16 mouse cellular contexts compared by ENCODE assay signal in the genomic region with DNA sequence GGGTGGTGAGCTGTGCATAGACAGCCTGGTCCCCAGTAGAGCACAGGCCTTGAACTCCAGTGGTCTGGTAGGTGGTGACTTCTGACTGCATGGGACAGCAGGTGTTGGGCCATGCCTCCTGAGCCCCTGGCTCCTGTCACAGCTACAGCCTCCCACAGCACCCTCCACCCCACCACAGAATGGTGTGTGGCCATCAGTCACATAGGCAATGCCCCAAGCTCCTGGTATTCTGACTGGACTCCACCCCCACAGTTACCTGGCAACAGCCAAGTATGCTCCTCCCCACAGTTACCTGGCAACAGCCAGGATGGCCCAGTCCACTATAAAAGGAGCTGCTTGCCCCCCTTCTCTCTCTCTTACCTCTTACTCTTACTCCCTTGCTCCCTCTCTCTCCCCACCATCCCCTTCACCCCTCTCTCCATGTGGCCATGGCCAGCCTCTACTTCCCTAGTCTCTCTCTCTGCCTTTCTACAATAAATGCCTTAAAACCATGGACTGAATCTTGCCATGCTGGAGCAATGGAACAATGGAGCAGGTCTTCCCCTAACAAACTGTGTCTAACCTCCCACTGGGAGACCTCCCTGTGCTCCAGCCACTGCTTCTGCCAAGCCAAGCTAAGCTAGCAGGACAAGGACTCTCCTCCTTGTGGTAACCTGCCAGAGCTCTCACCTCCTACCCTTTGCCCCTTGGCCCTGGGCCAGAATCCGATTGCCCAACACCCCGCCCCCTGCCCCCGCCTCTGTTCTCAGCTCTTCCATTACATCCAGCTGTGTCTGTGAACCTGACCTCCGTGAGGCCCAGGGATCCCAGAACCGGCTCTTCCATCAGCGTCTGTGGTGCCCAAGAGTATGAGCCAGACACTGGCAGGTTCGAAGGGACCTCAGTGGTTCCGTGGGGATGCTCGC. TPM values are rescaled to one million over a fixed set of nuclear protein-coding genes. Genes with fewer than 3 reads are reported as not detected.
DNase-seq lines count a peak whose midpoint lies in the region; ATAC-seq and TF ChIP-seq lines count a peak whose summit lies in the region.
"Had no signal": no experiment of that assay in that cellular context is flagged by ENCODE, and none has a peak within 500 bp of the region (broad histone marks: within the 10 kb centered on the region; RNA-seq: fewer than 3 reads in every experiment).

No protein-coding gene starts in this region.

- DNase-seq in layer of hippocampus, adult 2 months (ENCODE audit: low spot score in 2 of 2), result no peak
- DNase-seq in layer of hippocampus, adult 9-10 months (ENCODE audit: low spot score), result no peak
- DNase-seq in hindbrain, embryonic 14.5 days (ENCODE audit: low spot score), result no peak
- DNase-seq in kidney, adult 8-10 months, result peak; percentile 17 to 22
- peak; percentile 65 for DNase-seq in liver, postnatal 0 days
- no peak for DNase-seq in B cell, adult 2 months
- DNase-seq in spleen, adult 18-20 months, result no peak
- no peak for DNase-seq in gastrocnemius, postnatal 4 days (ENCODE audit: low spot score in 2 of 2)
- DNase-seq: adrenal gland, adult 8-10 months; cerebellum, adult 18-20 months had no signal

- no peak overlapping the region for H3K4me3 ChIP-seq in layer of hippocampus, adult 2 months
- no peak overlapping the region for H3K4me3 ChIP-seq in hindbrain, embryonic 14.5 days (replicated peaks; ENCODE audit: low read length)
- H3K4me3 ChIP-seq in liver, postnatal 0 days (ENCODE audit: low read depth, low read length), result no peak overlapping the region
- H3K4me3 ChIP-seq: embryonic facial prominence, embryonic 13.5 days; left cerebral cortex, adult 2 months had no signal

- no peaks in the 10 kb centered on the region for H3K9me3 ChIP-seq in hindbrain, embryonic 14.5 days (ENCODE audit: control insufficient read depth, low read length)
- H3K9me3 ChIP-seq in liver, postnatal 0 days (ENCODE audit: low read length), result no peaks in the 10 kb centered on the region
- H3K9me3 ChIP-seq: embryonic facial prominence, embryonic 13.5 days had no signal

- H3K9ac ChIP-seq in hindbrain, embryonic 14.5 days, result no peak overlapping the region
- H3K9ac ChIP-seq in liver, postnatal 0 days (replicated peaks), result no peak overlapping the region
- H3K9ac ChIP-seq: embryonic facial prominence, embryonic 13.5 days had no signal

- 0 out of 2 replicates have a peak overlapping the region, but pooled peaks have one; percentile 57 for H3K27ac ChIP-seq in layer of hippocampus, adult 2 months
- H3K27ac ChIP-seq in hindbrain, embryonic 14.5 days, result no peak overlapping the region
- H3K27ac ChIP-seq in liver, postnatal 0 days (ENCODE audit: low read depth), result no peak overlapping the region
- H3K27ac ChIP-seq: embryonic facial prominence, embryonic 13.5 days; left cerebral cortex, adult 2 months had no signal

- WGBS in hindbrain, embryonic 14.5 days, result 67% methylated on average over 9 of the region's 9 CpGs
- WGBS in liver, postnatal 0 days (ENCODE audit: insufficient replicate concordance), result 47% methylated on average over 9 of the region's 9 CpGs

- no peaks in the 10 kb centered on the region for H3K4me1 ChIP-seq in hindbrain, embryonic 14.5 days (replicated peaks; ENCODE audit: control insufficient read depth, insufficient read depth, low read length)
- H3K4me1 ChIP-seq in liver, postnatal 0 days (ENCODE audit: insufficient read depth), result no peaks in the 10 kb centered on the region
- H3K4me1 ChIP-seq: embryonic facial prominence, embryonic 13.5 days had no signal

- TF ChIP-seq CTCF in layer of hippocampus, adult 2 months (conservative IDR thresholded peaks at IDR 0.05), result no peak
- TF ChIP-seq CTCF in liver, postnatal 0 days (IDR thresholded peaks at IDR 0.05; ENCODE audit: low read depth), result no peak

- TF ChIP-seq EP300 in liver, postnatal 0 days (IDR thresholded peaks at IDR 0.05; ENCODE audit: low read depth), result no peak

- H3K36me3 ChIP-seq in hindbrain, embryonic 14.5 days (replicated peaks; ENCODE audit: control insufficient read depth, insufficient read depth), result no peaks in the 10 kb centered on the region
- no peaks in the 10 kb centered on the region for H3K36me3 ChIP-seq in liver, postnatal 0 days (replicated peaks; ENCODE audit: insufficient read depth, low read length)
- H3K36me3 ChIP-seq: embryonic facial prominence, embryonic 13.5 days; G1E had no signal

- no peak overlapping the region for H3K4me2 ChIP-seq in hindbrain, embryonic 14.5 days (replicated peaks)
- no peak overlapping the region for H3K4me2 ChIP-seq in liver, postnatal 0 days (ENCODE audit: low read depth, low read length)
- H3K4me2 ChIP-seq: embryonic facial prominence, embryonic 13.5 days had no signal

- 0 out of 2 replicates have a peak, but pooled peaks have one; percentile 17 for ATAC-seq in hindbrain, embryonic 14.5 days (ENCODE audit: low FRiP score)
- peak; percentile 87 for ATAC-seq in liver, postnatal 0 days

- no peaks in the 10 kb centered on the region for H3K27me3 ChIP-seq in hindbrain, embryonic 14.5 days (ENCODE audit: control insufficient read depth, insufficient read depth, low read length)
- no peaks in the 10 kb centered on the region for H3K27me3 ChIP-seq in liver, postnatal 0 days (ENCODE audit: insufficient read depth, low read length)
- H3K27me3 ChIP-seq: embryonic facial prominence, embryonic 13.5 days had no signal

RNA-seq across cellular contexts. Expression of a gene that starts 14.9 kb away (rescaled TPM):
- not detected for total RNA-seq in layer of hippocampus, adult 2 months (2021)
- polyA plus RNA-seq in hindbrain, embryonic 14.5 days (2014; fragmentation: Nextera tagmentation; extraction: Ambion mirVana), result not detected in 2 replicates
- not detected in 2 replicates for polyA plus RNA-seq in liver, postnatal 0 days (2015; fragmentation: Nextera tagmentation; extraction: Ambion mirVana)
- total RNA-seq in gastrocnemius, postnatal 4 days (2021), result not detected
- total RNA-seq: adrenal gland, adult 8-10 months; G1E; heart, postnatal 25 days; left cerebral cortex, adult 2 months had no signal
- polyA plus RNA-seq: embryonic facial prominence, embryonic 13.5 days; G1E; lung, embryonic 16.5 days; spleen, adult 2 months had no signal

Comparison
In these comparisons a context has a peak if more than half of its experiments do, and no peak if none do; other contexts are left out.
1. DNase-seq: peak in kidney, adult 8-10 months (2 of 2) and liver, postnatal 0 days (single experiment); none in layer of hippocampus, adult 2 months (0 of 2), layer of hippocampus, adult 9-10 months (single experiment), hindbrain, embryonic 14.5 days (single experiment), B cell, adult 2 months (0 of 2), spleen, adult 18-20 months (0 of 2) and gastrocnemius, postnatal 4 days (0 of 2).